Mouse (Mus musculus) adrenal gland, postnatal 25 days (tissue): ENCODE measurements around the gene Cntn2. TPM values are rescaled to one million over a fixed set of nuclear protein-coding genes. Genes with fewer than 3 reads are reported as not detected.

Experiments
- total RNA-seq: library from RNA; stranded (reverse); gene quantifications from 2 replicates; pipeline ENCODE4 v1.2.3, GENCODE M21; 2021

Gene Cntn2
- total RNA-seq, 1 experiment from 2014 or later = not detected

Other genes with a start within 250 kb of the Cntn2 start
- gene Klhdc8a, start 244.6 kb downstream of the Cntn2 start, total RNA-seq = 116 and 153 TPM in 2 replicates
- 2.4 and 4.8 TPM in 2 replicates for gene Nuak2, start 227.1 kb downstream of the Cntn2 start, total RNA-seq
- 8.4 and 8.6 TPM in 2 replicates for gene Tmcc2, start 152.0 kb downstream of the Cntn2 start, total RNA-seq
- 20.7 and 26.8 TPM in 2 replicates for gene Dstyk, start 125.7 kb downstream of the Cntn2 start, total RNA-seq
- 36.5 and 42.1 TPM in 2 replicates for gene Rbbp5, start 65.9 kb downstream of the Cntn2 start, total RNA-seq
- 3.9 and 5.3 TPM in 2 replicates for gene Tmem81, start 37.0 kb downstream of the Cntn2 start, total RNA-seq
- gene Nfasc, start 198.5 kb upstream of the Cntn2 start, total RNA-seq = 2.3 and 5.2 TPM in 2 replicates